Mouse (Mus musculus): ENCODE measurements around the gene Fam227a. TPM values are rescaled to one million over a fixed set of nuclear protein-coding genes. Genes with fewer than 3 reads are reported as not detected.

Gene Fam227a
- polyA plus RNA-seq, 1 experiment from 2014 or later, result 3.3 TPM

DNA sequence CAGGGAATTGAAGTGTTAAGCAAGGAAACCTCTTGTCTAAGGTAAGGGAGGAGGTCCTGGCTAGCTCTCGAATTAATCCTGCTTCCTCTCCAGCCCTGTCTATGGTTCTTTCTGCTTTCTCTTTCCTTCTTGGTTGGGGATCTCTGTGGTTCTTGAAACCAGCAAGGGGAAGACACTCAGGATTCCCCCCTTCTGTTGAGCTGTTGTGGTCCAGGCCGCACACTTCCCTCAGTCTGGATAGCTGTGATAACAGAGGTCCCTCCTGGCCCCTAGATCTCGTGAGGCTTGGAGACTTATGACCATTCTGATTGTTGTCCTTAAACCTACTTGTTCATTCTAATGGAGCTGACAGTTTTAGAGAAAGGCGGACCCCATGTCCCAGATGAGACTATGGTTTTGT is 35.8 kb upstream of the Fam227a start:
- WGBS, result 91% methylated on average over 4 of the region's 4 CpGs
- no peak overlapping the region for H3K4me3 ChIP-seq (ENCODE audit: low read depth, low read length)
- H3K36me3 ChIP-seq (replicated peaks; ENCODE audit: control insufficient read depth, insufficient read depth, low read depth, low read length), result no peaks in the 10 kb centered on the region

DNA sequence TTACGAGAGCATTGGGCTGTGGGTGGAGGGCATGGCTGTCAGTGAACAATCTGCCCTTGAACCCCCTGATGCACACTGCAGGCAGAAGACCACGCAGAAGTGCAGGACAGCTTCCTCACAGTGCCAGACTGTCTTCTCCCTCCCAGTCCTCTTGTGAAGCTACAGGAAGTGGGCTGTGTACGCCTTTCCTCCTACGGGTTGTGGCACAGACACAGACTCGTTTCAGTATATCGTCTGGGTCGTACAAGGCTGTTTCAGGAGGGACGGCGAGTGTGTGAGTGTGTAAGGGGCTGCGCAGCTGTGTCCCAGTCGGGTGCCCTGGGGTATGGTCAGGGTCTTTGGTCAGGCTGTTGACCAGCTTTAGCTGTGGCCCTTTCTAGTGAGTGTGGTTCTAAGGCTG is 35.0 kb upstream of the Fam227a start:
- Histone ChIP-seq H3K9ac (replicated peaks; ENCODE audit: low read length) (no peak overlapping the region), H3K9me3 (replicated peaks; ENCODE audit: control insufficient read depth, low read length) (no peaks in the 10 kb centered on the region), H3K36me3 (replicated peaks; ENCODE audit: control insufficient read depth, insufficient read depth, low read depth, low read length) (no peaks in the 10 kb centered on the region), H3K4me3 (ENCODE audit: low read depth, low read length) (no peak overlapping the region), H3K27ac (replicated peaks; ENCODE audit: low read depth, low read length) (no peak overlapping the region), H3K4me2 (ENCODE audit: low read depth, low read length) (no peak overlapping the region), H3K4me1 (ENCODE audit: control insufficient read depth, insufficient read depth, low read length) (no peaks in the 10 kb centered on the region; the same call in 1 of the 2 replicates), H3K27me3 (ENCODE audit: control insufficient read depth, insufficient read depth, low read length) (no peaks in the 10 kb centered on the region)
- DNase-seq (ENCODE audit: low spot score), result no peak
- WGBS, result 86% methylated on average over 11 of the region's 11 CpGs
- ATAC-seq (replicated peaks; ENCODE audit: insufficient number of reproducible peaks, low FRiP score, low TSS enrichment, low read depth), result no peak

More for the DNA sequence above, 35.8 kb upstream of the Fam227a start:
- ATAC-seq (replicated peaks; ENCODE audit: insufficient number of reproducible peaks, low FRiP score, low TSS enrichment, low read depth) (no peak), DNase-seq (ENCODE audit: low spot score) (no peak)
- Histone ChIP-seq H3K9me3 (replicated peaks; ENCODE audit: control insufficient read depth, low read length) (no peaks in the 10 kb centered on the region), H3K27ac (replicated peaks; ENCODE audit: low read depth, low read length) (no peak overlapping the region), H3K4me2 (ENCODE audit: low read depth, low read length) (no peak overlapping the region), H3K27me3 (ENCODE audit: control insufficient read depth, insufficient read depth, low read length) (no peaks in the 10 kb centered on the region), H3K4me1 (ENCODE audit: control insufficient read depth, insufficient read depth, low read length) (no peaks in the 10 kb centered on the region; the same call in 1 of the 2 replicates), H3K9ac (replicated peaks; ENCODE audit: low read length) (no peak overlapping the region)

DNA sequence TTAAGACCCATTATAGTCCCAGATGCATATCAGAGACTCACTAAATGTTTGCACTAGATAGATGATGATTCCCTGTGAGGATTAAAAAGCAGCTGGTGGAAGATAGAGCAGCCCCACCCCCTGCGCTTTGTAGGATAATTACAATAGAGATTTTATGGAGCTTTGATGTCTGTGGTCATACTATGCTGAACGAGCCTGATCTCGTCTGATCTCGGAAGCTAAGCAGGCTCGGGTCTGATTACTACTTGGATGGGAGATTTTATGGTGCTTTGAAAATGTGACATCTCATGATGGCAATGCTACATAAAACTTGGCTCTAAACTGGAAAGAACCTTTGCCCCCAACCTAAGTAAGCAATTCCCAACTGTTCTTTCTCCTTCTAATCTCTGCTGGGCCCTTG is 33.6 kb upstream of the Fam227a start:
- Histone ChIP-seq H3K9ac (replicated peaks; ENCODE audit: low read length) (no peak overlapping the region), H3K9me3 (replicated peaks; ENCODE audit: control insufficient read depth, low read length) (no peaks in the 10 kb centered on the region), H3K36me3 (replicated peaks; ENCODE audit: control insufficient read depth, insufficient read depth, low read depth, low read length) (no peaks in the 10 kb centered on the region), H3K27ac (replicated peaks; ENCODE audit: low read depth, low read length) (no peak overlapping the region), H3K4me2 (ENCODE audit: low read depth, low read length) (no peak overlapping the region), H3K27me3 (ENCODE audit: control insufficient read depth, insufficient read depth, low read length) (no peaks in the 10 kb centered on the region), H3K4me3 (ENCODE audit: low read depth, low read length) (no peak overlapping the region), H3K4me1 (ENCODE audit: control insufficient read depth, insufficient read depth, low read length) (no peaks in the 10 kb centered on the region; the same call in 1 of the 2 replicates)
- DNase-seq (ENCODE audit: low spot score), result no peak
- 85% methylated on average over 5 of the region's 5 CpGs for WGBS
- no peak for ATAC-seq (replicated peaks; ENCODE audit: insufficient number of reproducible peaks, low FRiP score, low TSS enrichment, low read depth)

DNA sequence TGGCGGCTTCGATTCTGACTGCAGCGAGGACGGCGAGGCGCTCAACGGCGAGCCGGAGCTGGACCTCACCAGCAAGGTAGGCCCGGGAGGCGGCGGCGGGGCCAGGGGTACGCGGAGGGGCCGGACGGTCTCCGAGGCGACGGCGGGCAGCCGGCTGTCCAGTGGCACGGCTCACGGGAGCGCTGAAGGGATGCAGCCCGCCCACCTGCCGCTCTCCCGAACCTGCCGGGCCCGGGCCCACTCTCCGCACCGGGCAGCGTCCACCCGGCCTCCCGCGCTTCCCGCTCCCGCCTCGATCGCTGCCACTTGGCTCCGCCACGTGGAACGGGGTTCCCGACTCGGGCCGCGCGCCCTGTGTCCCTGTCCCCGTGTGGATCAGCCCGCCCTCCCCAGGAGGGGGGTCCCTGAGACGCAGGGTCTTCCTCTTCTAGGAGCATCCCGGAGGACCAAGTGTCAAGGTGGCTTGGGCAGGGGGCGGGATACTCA is 32.3 kb upstream of the Fam227a start:
- Histone ChIP-seq H3K4me3 (ENCODE audit: low read depth, low read length) (peak overlapping the region; percentile 79), H3K9me3 (replicated peaks; ENCODE audit: control insufficient read depth, low read length) (no peaks in the 10 kb centered on the region), H3K9ac (replicated peaks; ENCODE audit: low read length) (peak overlapping the region; percentile 89), H3K4me2 (ENCODE audit: low read depth, low read length) (peak overlapping the region; percentile 93), H3K27ac (replicated peaks; ENCODE audit: low read depth, low read length) (peak overlapping the region; percentile 43), H3K36me3 (replicated peaks; ENCODE audit: control insufficient read depth, insufficient read depth, low read depth, low read length) (no peaks in the 10 kb centered on the region), H3K27me3 (ENCODE audit: control insufficient read depth, insufficient read depth, low read length) (no peaks in the 10 kb centered on the region), H3K4me1 (ENCODE audit: control insufficient read depth, insufficient read depth, low read length) (no peaks in the 10 kb centered on the region; the same call in 1 of the 2 replicates)
- under 1% methylated on average over 50 of the region's 53 CpGs for WGBS
- ATAC-seq (replicated peaks; ENCODE audit: insufficient number of reproducible peaks, low FRiP score, low TSS enrichment, low read depth) (peak; percentile 20), DNase-seq (ENCODE audit: low spot score) (peak; percentile 27)

DNA sequence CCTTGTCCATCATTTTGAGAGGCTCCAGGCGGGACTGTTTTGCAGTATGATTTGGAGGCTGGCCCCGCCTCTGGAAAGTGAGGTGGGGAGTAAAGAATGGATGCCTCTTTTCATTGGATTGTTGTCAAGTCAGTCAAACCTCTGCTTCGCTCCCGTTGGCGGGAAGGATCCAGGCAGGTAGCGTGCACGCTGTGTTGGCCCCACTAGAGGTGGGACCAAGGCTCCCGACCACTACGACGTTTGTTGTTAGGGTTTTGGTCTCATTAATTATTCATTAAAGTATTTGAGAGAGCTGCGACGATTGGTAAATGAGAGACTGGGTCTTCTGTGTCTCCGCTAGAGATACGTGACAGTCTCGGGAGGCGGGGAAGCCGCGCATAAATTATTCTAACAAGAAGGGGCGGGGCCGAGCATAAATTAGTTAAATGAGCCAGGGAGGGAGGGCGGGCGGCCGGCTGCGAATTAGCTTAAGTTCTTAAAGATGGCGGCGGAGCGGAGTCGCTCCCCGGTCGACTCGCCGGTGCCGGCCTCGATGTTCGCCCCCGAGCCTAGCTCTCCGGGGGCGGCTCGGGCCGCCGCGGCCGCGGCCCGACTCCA is 31.8 kb upstream of the Fam227a start, which contains the start of gene Gtpbp1:
Gtpbp1 (plus strand) TSS at position 420 of the 597 bp plus-strand sequence.
- H3K4me3 ChIP-seq (ENCODE audit: low read depth, low read length), result peak within 1 kb of the TSS; percentile 79
- no peaks in the 10 kb centered on the region for H3K36me3 ChIP-seq (replicated peaks; ENCODE audit: control insufficient read depth, insufficient read depth, low read depth, low read length)
- under 1% methylated on average over 45 of the region's 45 CpGs for WGBS
- peak within 1 kb of the TSS; percentile 43 for H3K27ac ChIP-seq (replicated peaks; ENCODE audit: low read depth, low read length)
- DNase-seq (ENCODE audit: low spot score) (peak; percentile 99), ATAC-seq (replicated peaks; ENCODE audit: insufficient number of reproducible peaks, low FRiP score, low TSS enrichment, low read depth) (peak; percentile 97)
- peak within 1 kb of the TSS; percentile 93 for H3K4me2 ChIP-seq (ENCODE audit: low read depth, low read length)
- H3K4me1 ChIP-seq (ENCODE audit: control insufficient read depth, insufficient read depth, low read length), result peaks cover 2% of the 10 kb centered on the region
- no peaks in the 10 kb centered on the region for H3K27me3 ChIP-seq (ENCODE audit: control insufficient read depth, insufficient read depth, low read length)
- H3K9me3 ChIP-seq (replicated peaks; ENCODE audit: control insufficient read depth, low read length), result no peaks in the 10 kb centered on the region
- peak within 1 kb of the TSS; percentile 89 for H3K9ac ChIP-seq (replicated peaks; ENCODE audit: low read length)

DNA sequence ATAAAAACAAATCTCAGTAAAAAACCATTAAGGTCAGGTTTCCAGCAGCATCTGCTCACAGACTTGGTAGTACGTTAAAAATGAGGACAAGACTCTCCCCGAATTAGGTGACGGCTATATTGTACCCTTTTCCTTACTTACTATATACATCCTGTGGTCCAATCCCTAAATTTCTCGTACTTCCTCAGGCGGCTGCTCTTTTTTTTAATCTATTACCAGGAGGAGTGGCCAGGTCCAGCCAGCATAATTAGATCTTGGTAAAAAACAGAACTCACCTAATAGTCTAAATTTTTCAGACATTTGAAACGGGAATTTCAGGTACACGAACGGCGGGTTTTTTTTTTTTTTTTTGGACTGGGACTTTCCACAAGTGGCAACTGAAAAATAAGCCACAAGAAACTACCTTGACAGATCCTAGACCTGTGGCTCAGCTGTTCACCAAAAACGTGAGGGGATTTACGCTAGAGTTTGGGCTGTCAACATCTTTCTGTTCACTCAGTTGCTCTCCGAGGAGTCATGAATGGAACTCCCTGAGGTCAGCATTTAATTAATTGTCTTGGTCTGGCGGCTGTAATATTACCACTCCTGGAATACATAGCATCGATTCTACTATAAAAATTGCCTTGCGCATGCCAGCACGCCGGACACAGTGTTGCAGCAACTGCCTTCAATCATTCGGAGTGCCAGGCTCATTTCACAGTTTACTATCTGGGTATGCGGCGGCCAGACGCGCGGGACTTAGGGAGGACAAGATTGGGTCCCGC is 31.1 kb upstream of the Fam227a start:
- DNase-seq (ENCODE audit: low spot score) (no peak), ATAC-seq (replicated peaks; ENCODE audit: insufficient number of reproducible peaks, low FRiP score, low TSS enrichment, low read depth) (no peak)
- Histone ChIP-seq H3K9me3 (replicated peaks; ENCODE audit: control insufficient read depth, low read length) (no peaks in the 10 kb centered on the region), H3K36me3 (replicated peaks; ENCODE audit: control insufficient read depth, insufficient read depth, low read depth, low read length) (no peaks in the 10 kb centered on the region; the same call in 1 of the 2 replicates), H3K4me1 (ENCODE audit: control insufficient read depth, insufficient read depth, low read length) (peaks cover 8% of the 10 kb centered on the region), H3K4me2 (ENCODE audit: low read depth, low read length) (peak overlapping the region; percentile 54), H3K27me3 (ENCODE audit: control insufficient read depth, insufficient read depth, low read length) (no peaks in the 10 kb centered on the region), H3K9ac (replicated peaks; ENCODE audit: low read length) (no peak overlapping the region; the same call in 1 of the 2 replicates), H3K27ac (replicated peaks; ENCODE audit: low read depth, low read length) (no peak overlapping the region), H3K4me3 (ENCODE audit: low read depth, low read length) (peak overlapping the region; percentile 28)
- WGBS, result 19% methylated on average over 24 of the region's 24 CpGs

DNA sequence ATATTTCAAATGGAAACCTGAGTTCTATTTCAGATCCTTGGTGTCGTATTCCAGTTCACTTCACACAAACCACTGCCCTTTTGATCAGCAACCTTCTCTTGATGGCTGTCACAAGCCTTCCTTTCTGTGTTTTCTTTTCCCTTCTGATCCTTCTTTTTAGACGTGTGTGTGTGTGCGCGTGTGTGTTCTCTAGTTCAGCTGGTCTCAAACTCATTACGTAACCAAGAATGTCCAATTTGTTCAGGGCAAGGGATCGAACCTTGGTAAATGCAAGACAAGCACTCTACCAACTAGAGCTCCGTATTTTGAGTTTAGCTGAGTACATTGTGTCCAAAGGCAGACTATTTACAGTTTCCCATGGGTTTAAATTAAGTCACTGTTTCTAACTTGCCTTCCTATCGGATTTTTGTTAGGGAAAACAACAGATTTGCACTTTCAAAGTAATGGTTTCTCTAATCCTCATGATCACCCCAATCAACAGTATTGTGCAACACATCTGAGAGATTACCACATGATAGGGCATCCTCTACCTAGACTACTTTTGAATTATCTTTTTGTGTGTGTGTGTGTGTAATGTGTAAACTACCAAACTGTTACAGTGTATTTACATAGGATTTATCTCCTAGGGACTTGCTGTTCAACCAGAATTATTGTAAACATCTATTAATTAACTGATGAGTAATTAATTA is 29.7 kb upstream of the Fam227a start:
- Histone ChIP-seq H3K27ac (replicated peaks; ENCODE audit: low read depth, low read length) (peak overlapping the region; percentile 95), H3K4me2 (ENCODE audit: low read depth, low read length) (peak overlapping the region; percentile 79), H3K27me3 (ENCODE audit: control insufficient read depth, insufficient read depth, low read length) (no peaks in the 10 kb centered on the region), H3K4me1 (ENCODE audit: control insufficient read depth, insufficient read depth, low read length) (peaks cover 8% of the 10 kb centered on the region), H3K9me3 (replicated peaks; ENCODE audit: control insufficient read depth, low read length) (no peaks in the 10 kb centered on the region), H3K9ac (replicated peaks; ENCODE audit: low read length) (peak overlapping the region; percentile 92), H3K4me3 (ENCODE audit: low read depth, low read length) (peak overlapping the region; percentile 94), H3K36me3 (replicated peaks; ENCODE audit: control insufficient read depth, insufficient read depth, low read depth, low read length) (no peaks in the 10 kb centered on the region; the same call in 1 of the 2 replicates)
- no peak for ATAC-seq (replicated peaks; ENCODE audit: insufficient number of reproducible peaks, low FRiP score, low TSS enrichment, low read depth)
- 3% methylated on average over 8 of the region's 8 CpGs for WGBS
- DNase-seq (ENCODE audit: low spot score), result no peak
